Mouse (Mus musculus) intestine, embryonic 14.5 days (tissue): ENCODE data around the gene Xrcc1. TPM values are rescaled to one million over a fixed set of nuclear protein-coding genes. Genes with fewer than 3 reads are reported as not detected.
"Not testable (repeated sequence)": the region's sequence is repeated elsewhere in the genome, so short reads cannot be mapped to it uniquely, and the experiment has no call there.

Experiments
- ATAC-seq: fragments of 200-750 bp; cut with Nextera tagmentation; replicated peaks from 2 replicates; pipeline ENCODE4 v1.8.0; 2017; ENCODE audit warnings: low read depth, moderate number of reproducible peaks, moderate TSS enrichment, moderate library complexity; ENCODE audit not compliant: low FRiP score, low TSS enrichment
- DNase-seq: peaks from one replicate; pipeline ENCODE4 v3.0.0-alpha.2; 2018; ENCODE audit warnings: low spot score
- H3K27ac ChIP-seq: fragments of 300-500 bp; sonication (generic); 2 replicates; pipeline ENCODE4 v1.5.1; 2014; ENCODE audit warnings: low read depth, mild to moderate bottlenecking, control low read depth
- H3K27me3 ChIP-seq: fragments of 300-500 bp; sonication (generic); replicated peaks from 2 replicates; pipeline ENCODE4 v1.6.1; 2014; ENCODE audit warnings: low read length, control low read depth; ENCODE audit not compliant: control insufficient read depth, insufficient read depth
- H3K36me3 ChIP-seq: fragments of 300-500 bp; sonication (generic); 2 replicates; pipeline ENCODE4 v1.6.1; 2014; ENCODE audit warnings: low read length, control low read depth; ENCODE audit not compliant: control insufficient read depth, insufficient read depth
- H3K4me1 ChIP-seq: fragments of 300-500 bp; sonication (generic); replicated peaks from 2 replicates; pipeline ENCODE4 v1.6.1; 2014; ENCODE audit warnings: low read length, control low read depth, mixed read lengths; ENCODE audit not compliant: control insufficient read depth, insufficient read depth
- H3K4me2 ChIP-seq: fragments of 300-500 bp; sonication (generic); 2 replicates; pipeline ENCODE4 v1.6.1; 2014; ENCODE audit warnings: low read length
- H3K4me3 ChIP-seq: fragments of 300-500 bp; sonication (generic); 2 replicates; pipeline ENCODE4 v1.5.1; 2014; ENCODE audit warnings: low read depth, low read length, control low read depth, mixed read lengths
- H3K9ac ChIP-seq: fragments of 300-500 bp; sonication (generic); 2 replicates; pipeline ENCODE4 v1.6.1; 2014; ENCODE audit warnings: mild to moderate bottlenecking, low read length
- H3K9me3 ChIP-seq: fragments of 300-500 bp; sonication (generic); 2 replicates; pipeline ENCODE4 v1.6.1; 2016; ENCODE audit warnings: low read length, control low read depth; ENCODE audit not compliant: control insufficient read depth
- WGBS: fragments of 180-500 bp; shearing (Covaris S2); extraction: QIAGEN DNeasy Blood & Tissue Kit; methylation state at CpG from one replicate; pipeline ENCODE4 v1.1.7; 2014; 5-methylcytosine and 5-hydroxymethylcytosine counted together
- polyA plus RNA-seq: library from polyadenylated mRNA; unstranded; fragments of >200 nt; fragmentation: Nextera tagmentation; extraction: Ambion mirVana; gene quantifications from 2 replicates; pipeline ENCODE4 v1.2.1, GENCODE M21; 2014

Gene Xrcc1
- polyA plus RNA-seq, 1 experiment from 2014 or later: 91.5 TPM

GRCm38 (mm10) chr7:24618374-24618773 lies 72.3 kb downstream of the Xrcc1 start:
- H3K36me3 ChIP-seq, ATAC-seq, H3K4me2 ChIP-seq, H3K9ac ChIP-seq, H3K27ac ChIP-seq, DNase-seq, H3K4me3 ChIP-seq, H3K9me3 ChIP-seq, H3K27me3 ChIP-seq, H3K4me1 ChIP-seq: not testable (repeated sequence)
- 88% methylated on average over 8 of the region's 8 CpGs for WGBS

- no peaks in the 10 kb centered on the region for H3K27me3 ChIP-seq
- ATAC-seq (no peak), DNase-seq (no peak)
- WGBS: 63% methylated on average over 13 of the region's 13 CpGs
- H3K9me3 ChIP-seq: no peaks in the 10 kb centered on the region
- H3K4me1 ChIP-seq: no peaks in the 10 kb centered on the region
- H3K4me3 ChIP-seq: no peak overlapping the region
- H3K27ac ChIP-seq: no peak overlapping the region
- H3K9ac ChIP-seq: no peak overlapping the region
- 0 out of 2 replicates have a peak, but pooled peaks cover 4% of the 10 kb centered on the region for H3K36me3 ChIP-seq
- H3K4me2 ChIP-seq: no peak overlapping the region
Observed at GRCm38 (mm10) chr7:24619671-24620397, 73.7 kb downstream of the Xrcc1 start.

- Histone ChIP-seq H3K9ac (no peak overlapping the region), H3K4me3 (no peak overlapping the region), H3K9me3 (no peaks in the 10 kb centered on the region), H3K4me2 (no peak overlapping the region), H3K4me1 (no peaks in the 10 kb centered on the region), H3K36me3 (0 out of 2 replicates have a peak, but pooled peaks cover 4% of the 10 kb centered on the region), H3K27me3 (no peaks in the 10 kb centered on the region), H3K27ac (no peak overlapping the region)
- no peak for ATAC-seq
- 83% methylated on average over 3 of the region's 3 CpGs for WGBS
- DNase-seq: no peak
Observed at GRCm38 (mm10) chr7:24621193-24621592, 75.1 kb downstream of the Xrcc1 start.

GRCm38 (mm10) chr7:24622967-24623366 lies 76.9 kb downstream of the Xrcc1 start:
- Histone ChIP-seq H3K4me2 (no peak overlapping the region), H3K4me3 (no peak overlapping the region), H3K9me3 (no peaks in the 10 kb centered on the region), H3K27ac (no peak overlapping the region), H3K27me3 (no peaks in the 10 kb centered on the region), H3K9ac (no peak overlapping the region), H3K36me3 (0 out of 2 replicates have a peak, but pooled peaks cover 4% of the 10 kb centered on the region), H3K4me1 (no peaks in the 10 kb centered on the region)
- no peak for ATAC-seq
- DNase-seq: no peak
- WGBS: 83% methylated on average over 6 of the region's 6 CpGs

Other genes with a start within 250 kb of the Xrcc1 start
- gene Zfp61, start 245.1 kb upstream of the Xrcc1 start, polyA plus RNA-seq: 24.7 and 31.8 TPM in 2 replicates
- gene Zfp94, start 229.6 kb upstream of the Xrcc1 start, polyA plus RNA-seq: 9.1 and 12.0 TPM in 2 replicates
- gene Tescl, start 212.4 kb upstream of the Xrcc1 start, polyA plus RNA-seq: not detected in 2 replicates
- gene Lypd5, start 197.1 kb upstream of the Xrcc1 start, polyA plus RNA-seq: not detected in 2 replicates
- 0.43 and 0.70 TPM in 2 replicates for gene Kcnn4, start 176.0 kb upstream of the Xrcc1 start, polyA plus RNA-seq
- 24.0 and 24.5 TPM in 2 replicates for gene Smg9, start 146.7 kb upstream of the Xrcc1 start, polyA plus RNA-seq
- not detected in 2 replicates for gene Irgc1, start 94.0 kb upstream of the Xrcc1 start, polyA plus RNA-seq
- 10.0 and 10.7 TPM in 2 replicates for gene Plaur, start 83.8 kb upstream of the Xrcc1 start, polyA plus RNA-seq
- gene Cadm4, start 64.3 kb upstream of the Xrcc1 start, polyA plus RNA-seq: 0.64 and 1.7 TPM in 2 replicates
- gene Zfp428, start 39.3 kb upstream of the Xrcc1 start, polyA plus RNA-seq: 30.3 and 33.7 TPM in 2 replicates
- 0.40 and 0.46 TPM in 2 replicates for gene AC161166.1, start 33.8 kb upstream of the Xrcc1 start, polyA plus RNA-seq
- 6.3 and 7.3 TPM in 2 replicates for gene Irgq, start 15.6 kb upstream of the Xrcc1 start, polyA plus RNA-seq
- gene Pinlyp, start 171 bp upstream of the Xrcc1 start, polyA plus RNA-seq: not detected in 2 replicates
- 42.9 and 46.5 TPM in 2 replicates for gene Ethe1, start 41.3 kb downstream of the Xrcc1 start, polyA plus RNA-seq
- 3.1 and 3.6 TPM in 2 replicates for gene Zfp575, start 41.4 kb downstream of the Xrcc1 start, polyA plus RNA-seq
- gene Phldb3, start 64.5 kb downstream of the Xrcc1 start, polyA plus RNA-seq: 0.31 and 0.38 TPM in 2 replicates
- gene Lypd3, start 90.3 kb downstream of the Xrcc1 start, polyA plus RNA-seq: 0.50 and 0.77 TPM in 2 replicates
- not detected in 2 replicates for gene Tex101, start 130.4 kb downstream of the Xrcc1 start, polyA plus RNA-seq
- gene BC049730, start 163.0 kb downstream of the Xrcc1 start, polyA plus RNA-seq: not detected in 2 replicates
- gene Gm4763, start 180.6 kb downstream of the Xrcc1 start, polyA plus RNA-seq: not detected in 2 replicates
- 0.11 and 0.50 TPM in 2 replicates for gene Cd177, start 214.0 kb downstream of the Xrcc1 start, polyA plus RNA-seq
- gene Ceacam10, start 230.9 kb downstream of the Xrcc1 start, polyA plus RNA-seq: not detected in 2 replicates